Mouse (Mus musculus) heart, embryonic 14.5 days (tissue): ENCODE data around the gene Rfng. TPM values are rescaled to one million over a fixed set of nuclear protein-coding genes. Genes with fewer than 3 reads are reported as not detected.
"Not testable (repeated sequence)": the region's sequence is repeated elsewhere in the genome, so short reads cannot be mapped to it uniquely, and the experiment has no call there.

Source experiments
- ATAC-seq: fragments of 200-750 bp; cut with Nextera tagmentation; 2 replicates; pipeline ENCODE4 v1.8.0; 2017; ENCODE audit warnings: low read depth, moderate TSS enrichment; ENCODE audit not compliant: insufficient number of reproducible peaks, insufficient read depth, low FRiP score
- H3K27ac ChIP-seq, 2 experiments: fragments of 200-500 bp in 1 of 2; fragments of 300-500 bp in 1 of 2; sonication (generic) in 1 of 2; replicated peaks in 1 of 2; 2 replicates each; pipeline ENCODE4 v1.5.1; 2012 to 2014; ENCODE audit warnings: low read depth in 2 of 2, low read length in 2 of 2, control low read depth in 1 of 2, mild to moderate bottlenecking in 1 of 2, mixed read lengths in 1 of 2; ENCODE audit not compliant: control insufficient read depth in 1 of 2, insufficient read depth in 1 of 2
- H3K27me3 ChIP-seq: fragments of 300-500 bp; sonication (generic); 2 replicates; pipeline ENCODE4 v1.6.1; 2014; ENCODE audit warnings: mild to moderate bottlenecking, low read length, control low read depth; ENCODE audit not compliant: control insufficient read depth, insufficient read depth
- H3K36me3 ChIP-seq: fragments of 300-500 bp; sonication (generic); 2 replicates; pipeline ENCODE4 v1.6.1; 2014; ENCODE audit warnings: mild to moderate bottlenecking, control low read depth, low read length, mixed read lengths; ENCODE audit not compliant: control insufficient read depth, insufficient read depth
- H3K4me1 ChIP-seq, 2 experiments: fragments of 200-500 bp in 1 of 2; fragments of 300-500 bp in 1 of 2; sonication (generic) in 1 of 2; 2 replicates each; pipeline ENCODE4 v1.6.1; 2012 to 2014; ENCODE audit warnings: low read length in 2 of 2, control low read depth in 1 of 2, mixed read lengths in 1 of 2; ENCODE audit not compliant: control insufficient read depth in 2 of 2, insufficient read depth in 2 of 2
- H3K4me2 ChIP-seq: fragments of 300-500 bp; sonication (generic); 2 replicates; pipeline ENCODE4 v1.6.1; 2014; ENCODE audit warnings: mild to moderate bottlenecking, low read length
- H3K4me3 ChIP-seq, 2 experiments: fragments of 200-500 bp in 1 of 2; fragments of 300-500 bp in 1 of 2; sonication (generic) in 1 of 2; 2 replicates each; pipeline ENCODE4 v1.5.1; 2012 to 2014; ENCODE audit warnings: low read length in 2 of 2, mild to moderate bottlenecking in 2 of 2, control low read depth in 1 of 2, low read depth in 1 of 2, moderate library complexity in 1 of 2; ENCODE audit not compliant: control insufficient read depth in 1 of 2, insufficient read depth in 1 of 2
- H3K9ac ChIP-seq: fragments of 300-500 bp; sonication (generic); 2 replicates; pipeline ENCODE4 v1.6.1; 2014; ENCODE audit warnings: mild to moderate bottlenecking, low read length
- H3K9me3 ChIP-seq: fragments of 300-500 bp; sonication (generic); 2 replicates; pipeline ENCODE4 v1.6.1; 2016; ENCODE audit warnings: low read length, control low read depth; ENCODE audit not compliant: control insufficient read depth
- WGBS: fragments of 180-500 bp; shearing (Covaris S2); extraction: QIAGEN DNeasy Blood & Tissue Kit; methylation state at CpG from one replicate; pipeline ENCODE4 v1.1.7; 2014; 5-methylcytosine and 5-hydroxymethylcytosine counted together
- polyA plus RNA-seq: library from polyadenylated mRNA; unstranded; fragments of >200 nt; fragmentation: Nextera tagmentation; extraction: Ambion mirVana; gene quantifications from 2 replicates; pipeline ENCODE4 v1.2.1, GENCODE M21; 2014

Rfng gene
- polyA plus RNA-seq = 16.0 and 16.7 TPM in 2 replicates

DNA sequence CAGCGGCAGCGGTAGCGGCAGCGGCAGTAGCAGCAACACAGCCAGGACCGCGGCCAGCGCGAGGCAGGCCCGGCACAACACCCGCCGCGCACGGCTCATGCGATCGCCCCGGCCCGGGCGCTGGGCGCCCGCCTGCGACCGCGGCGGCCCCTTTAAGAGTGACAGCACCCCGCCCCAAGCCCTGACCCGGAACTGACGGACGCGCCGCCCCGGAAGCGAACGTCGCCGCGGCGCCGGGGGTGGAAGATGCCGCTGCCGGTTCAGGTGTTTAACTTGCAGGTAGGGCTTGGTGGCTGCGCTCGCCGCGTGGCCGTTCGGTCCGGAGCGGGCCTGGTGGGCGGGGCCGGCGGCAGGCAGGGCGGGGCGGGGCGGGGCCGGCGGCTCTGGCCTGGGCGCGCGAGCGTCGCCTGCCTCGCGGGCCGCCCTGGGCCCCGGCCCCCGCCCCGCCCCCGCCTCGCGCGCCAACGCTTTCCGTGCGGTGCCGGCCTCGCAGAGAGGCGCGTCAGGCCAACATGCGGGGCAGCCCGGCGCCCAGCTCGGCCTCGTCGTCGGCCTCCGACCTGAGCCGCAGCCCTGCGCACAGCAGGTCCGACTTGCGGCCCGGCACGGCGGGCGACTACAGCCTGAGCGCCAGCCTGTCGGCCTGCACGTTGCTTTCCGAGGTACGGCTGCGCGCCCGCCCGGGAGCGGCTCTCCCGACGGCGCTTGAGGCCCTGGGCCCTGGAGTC is at the start of gene Rfng, which contains the start of gene Gps1:
Gene Rfng (minus strand): TSS at position 144 of the 728 bp plus-strand sequence.
Gene Gps1 (plus strand): TSS at position 209 of the 728 bp plus-strand sequence.
- Histone ChIP-seq H3K27ac (peak within 1 kb of the TSS in 1 of 2 experiments; percentile 69; a peak in 2 of 4 replicates), H3K36me3 (peaks cover 48% of the 10 kb centered on the region), H3K4me1 (peaks cover 11 to 12% of the 10 kb centered on the region in 2 experiments), H3K9me3 (no peaks in the 10 kb centered on the region), H3K4me2 (peak within 1 kb of the TSS; percentile 89), H3K9ac (peak within 1 kb of the TSS; percentile 94), H3K4me3 (peak within 1 kb of the TSS; percentile 81 to 98), H3K27me3 (no peaks in the 10 kb centered on the region)
- under 1% methylated on average over 87 of the region's 107 CpGs for WGBS
- peak; percentile 80 for ATAC-seq

DNA sequence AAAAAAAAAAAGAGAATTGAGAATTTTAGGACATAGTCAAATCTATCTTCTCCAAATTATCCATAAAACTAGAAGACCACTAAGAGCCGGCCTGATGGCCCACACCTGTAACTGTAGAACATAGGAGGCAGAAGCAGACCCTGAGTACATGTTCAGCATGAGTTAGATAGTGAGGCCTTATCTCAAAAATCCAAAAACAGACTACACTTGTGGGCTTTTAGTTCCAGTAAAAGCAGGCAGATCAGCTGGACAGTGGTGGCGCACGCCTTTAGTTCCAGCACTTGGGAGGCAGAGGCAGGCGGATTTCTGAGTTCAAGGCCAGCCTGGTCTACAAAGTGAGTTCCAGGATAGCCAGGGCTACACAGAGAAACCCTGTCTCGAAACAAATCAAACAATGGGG is 49.0 kb upstream of the Rfng start:
- peaks cover 10 to 14% of the 10 kb centered on the region in 2 experiments for H3K4me1 ChIP-seq
- peak overlapping the region in 1 of 2 experiments; percentile 21; a peak in 1 of 4 replicates for H3K27ac ChIP-seq
- not testable (repeated sequence) for H3K4me2 ChIP-seq, ATAC-seq, H3K36me3 ChIP-seq, H3K4me3 ChIP-seq, H3K27me3 ChIP-seq, H3K9me3 ChIP-seq, H3K9ac ChIP-seq
- 90% methylated on average over 5 of the region's 5 CpGs for WGBS

DNA sequence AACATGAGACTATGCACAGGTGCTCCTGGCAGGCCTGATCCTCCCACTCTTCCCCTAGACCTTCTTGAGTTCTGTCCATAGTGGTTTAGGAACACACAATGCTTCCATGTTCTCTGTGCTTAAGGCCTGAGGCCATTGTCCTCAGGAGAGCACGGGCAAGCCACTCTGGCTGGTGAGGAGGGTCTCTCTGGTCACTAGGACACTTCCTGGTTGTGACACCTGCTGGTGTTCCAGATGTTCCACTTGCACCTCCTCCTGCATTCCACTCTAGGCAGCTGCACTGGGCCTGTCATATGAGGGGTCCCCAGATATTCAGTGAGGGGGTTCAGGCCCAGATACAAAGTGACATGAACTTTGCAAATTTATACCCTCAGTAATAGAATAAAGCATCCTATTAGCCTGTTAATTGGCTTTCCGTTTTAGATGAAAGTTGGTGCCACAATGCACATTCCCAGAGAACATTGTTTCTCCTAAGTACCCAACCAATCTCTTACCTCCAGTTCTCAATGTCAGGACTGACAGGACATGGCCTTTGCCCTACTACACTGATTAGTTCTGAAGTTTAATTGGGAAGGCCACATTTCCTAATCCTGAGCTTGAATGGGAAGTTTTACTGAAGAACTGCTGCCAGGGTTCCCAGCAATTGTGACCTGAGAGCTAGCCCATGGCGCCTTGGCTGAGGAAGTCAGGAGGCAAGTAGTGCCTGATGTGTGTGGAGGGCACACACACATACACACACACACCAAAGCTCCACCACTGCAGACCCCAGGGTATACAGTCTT is 47.8 kb upstream of the Rfng start:
- Histone ChIP-seq H3K4me1 (peaks cover 10 to 14% of the 10 kb centered on the region in 2 experiments), H3K9ac (no peak overlapping the region), H3K27ac (no peak overlapping the region), H3K36me3 (no peaks in the 10 kb centered on the region), H3K9me3 (no peaks in the 10 kb centered on the region), H3K27me3 (no peaks in the 10 kb centered on the region), H3K4me2 (no peak overlapping the region), H3K4me3 (no peak overlapping the region)
- 86% methylated on average over 3 of the region's 3 CpGs for WGBS
- ATAC-seq = no peak

DNA sequence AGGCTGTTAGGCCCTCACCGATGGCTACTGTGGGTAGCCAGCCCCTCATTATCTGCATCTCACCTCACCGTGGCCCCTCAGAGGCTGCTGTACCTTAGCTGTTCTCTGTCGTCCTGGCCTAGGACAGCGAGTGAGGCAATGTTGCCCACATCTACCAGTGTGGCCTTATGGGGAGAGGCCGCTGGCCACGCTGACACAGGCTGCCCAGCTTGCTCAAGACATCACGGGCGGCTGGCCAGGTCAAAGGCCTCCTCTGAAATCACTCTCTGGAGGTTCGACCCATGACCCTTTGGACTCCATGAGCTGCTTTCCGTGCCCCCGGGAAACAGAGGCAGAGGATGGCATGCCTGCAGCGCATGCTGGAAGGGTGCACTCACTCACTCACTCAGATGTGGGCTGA is 46.7 kb upstream of the Rfng start:
- Histone ChIP-seq H3K36me3 (no peaks in the 10 kb centered on the region), H3K4me3 (no peak overlapping the region), H3K4me2 (no peak overlapping the region), H3K9me3 (no peaks in the 10 kb centered on the region), H3K27me3 (no peaks in the 10 kb centered on the region), H3K4me1 (peaks cover 10 to 15% of the 10 kb centered on the region in 2 experiments), H3K9ac (no peak overlapping the region), H3K27ac (no peak overlapping the region)
- no peak for ATAC-seq
- 82% methylated on average over 12 of the region's 12 CpGs for WGBS

DNA sequence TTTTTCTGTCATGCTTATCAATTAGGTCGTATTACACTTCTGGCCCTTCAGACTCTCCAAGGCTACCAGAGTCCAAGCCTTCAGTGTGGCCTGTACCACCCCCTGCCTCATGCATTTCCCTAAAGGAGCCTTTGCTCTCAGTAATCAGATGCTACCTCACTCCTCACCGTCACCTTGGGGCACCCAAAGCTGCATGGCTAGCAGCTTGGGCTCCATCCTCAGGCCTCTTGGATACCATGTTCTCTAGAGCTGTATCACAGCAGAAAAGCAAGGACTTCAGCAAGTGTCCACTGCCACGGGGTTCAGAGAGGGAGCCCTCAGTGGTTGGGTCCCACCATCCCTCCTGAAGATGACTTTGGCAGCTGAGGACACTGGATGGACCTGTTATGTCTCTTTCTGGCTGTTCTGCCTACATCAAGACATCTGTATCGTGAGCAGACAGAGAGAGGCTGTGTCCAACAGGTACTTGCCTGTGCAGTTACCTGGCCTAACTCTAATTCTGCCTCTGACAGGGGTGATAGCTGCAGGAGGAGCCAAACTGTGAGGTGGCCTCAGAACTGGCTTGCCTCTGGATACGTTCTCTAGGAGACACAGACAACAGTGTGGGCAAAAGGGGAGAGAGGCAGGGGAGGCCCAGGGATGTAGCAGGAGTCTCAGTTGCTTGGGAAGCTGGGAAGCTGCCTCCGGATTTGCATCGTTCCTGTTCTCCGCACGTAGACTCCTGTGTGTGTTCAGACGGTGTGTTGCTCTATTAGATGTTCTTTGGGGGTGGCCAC is 45.9 kb upstream of the Rfng start:
- Histone ChIP-seq H3K9me3 (no peaks in the 10 kb centered on the region), H3K4me2 (no peak overlapping the region), H3K27ac (no peak overlapping the region), H3K4me3 (no peak overlapping the region), H3K36me3 (no peaks in the 10 kb centered on the region), H3K4me1 (peaks cover 17 to 22% of the 10 kb centered on the region in 2 experiments), H3K27me3 (no peaks in the 10 kb centered on the region), H3K9ac (no peak overlapping the region)
- 84% methylated on average over 10 of the region's 10 CpGs for WGBS
- ATAC-seq = no peak

DNA sequence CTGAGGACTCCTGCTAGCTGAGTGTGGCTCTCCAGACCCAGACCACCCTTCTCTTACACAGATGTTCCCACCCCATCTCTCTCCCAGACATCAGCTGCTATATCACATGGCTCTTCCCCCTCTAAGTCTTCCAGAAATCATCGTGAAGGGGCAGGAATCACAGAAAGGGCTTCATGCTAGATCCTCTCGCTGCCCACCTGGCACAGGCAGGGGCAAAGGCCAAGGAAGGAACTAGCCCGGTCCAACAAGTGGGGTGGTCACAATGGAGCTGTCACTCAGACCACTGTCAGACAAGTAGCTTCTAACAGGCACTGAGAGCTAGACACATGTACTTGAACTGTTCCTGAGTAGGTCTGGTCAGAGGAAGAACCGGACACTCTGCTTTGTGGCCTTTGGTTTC is 44.4 kb upstream of the Rfng start:
- peaks cover 11 to 12% of the 10 kb centered on the region in 2 experiments for H3K4me1 ChIP-seq
- no peak overlapping the region for H3K27ac ChIP-seq
- no peak for ATAC-seq
- H3K9me3 ChIP-seq = no peaks in the 10 kb centered on the region
- no peaks in the 10 kb centered on the region for H3K27me3 ChIP-seq
- no peaks in the 10 kb centered on the region for H3K36me3 ChIP-seq
- no peak overlapping the region for H3K4me3 ChIP-seq
- 68% methylated on average over 4 of the region's 4 CpGs for WGBS
- no peak overlapping the region for H3K4me2 ChIP-seq
- no peak overlapping the region for H3K9ac ChIP-seq
